Mouse (Mus musculus) cerebellum, adult 2 months (tissue): ENCODE measurements around the gene Cngb1.

Experiments
- CTCF ChIP-seq: fragments of 200-500 bp; IDR thresholded peaks from 2 replicates; pipeline ENCODE4 v1.5.1; 2011; ENCODE audit warnings: low read depth, mild to moderate bottlenecking, control low read depth, low read length, moderate library complexity, borderline replicate concordance; ENCODE audit not compliant: insufficient read depth
- POLR2A ChIP-seq: fragments of 200-500 bp; IDR thresholded peaks from 2 replicates; pipeline ENCODE4 v1.6.1; 2011; ENCODE audit warnings: low read length, control low read depth, borderline replicate concordance; ENCODE audit not compliant: insufficient read depth

- TF ChIP-seq CTCF (no peak), POLR2A (no peak)
Measured at GRCm38 (mm10) chr8:95249847-95250246, 56.5 kb downstream of the Cngb1 start.
